Mouse (Mus musculus) heart, embryonic 14.5 days (tissue): ENCODE measurements around the gene Mrap. TPM values are rescaled to one million over a fixed set of nuclear protein-coding genes. Genes with fewer than 3 reads are reported as not detected.

Experiments used
- ATAC-seq: fragments of 200-750 bp; cut with Nextera tagmentation; 2 replicates; pipeline ENCODE4 v1.8.0; 2017; ENCODE audit warnings: low read depth, moderate TSS enrichment; ENCODE audit not compliant: insufficient number of reproducible peaks, insufficient read depth, low FRiP score
- H3K27ac ChIP-seq, 2 experiments: fragments of 200-500 bp in 1 of 2; fragments of 300-500 bp in 1 of 2; sonication (generic) in 1 of 2; replicated peaks in 1 of 2; 2 replicates each; pipeline ENCODE4 v1.5.1; 2012 to 2014; ENCODE audit warnings: low read depth in 2 of 2, low read length in 2 of 2, control low read depth in 1 of 2, mild to moderate bottlenecking in 1 of 2, mixed read lengths in 1 of 2; ENCODE audit not compliant: control insufficient read depth in 1 of 2, insufficient read depth in 1 of 2
- H3K27me3 ChIP-seq: fragments of 300-500 bp; sonication (generic); 2 replicates; pipeline ENCODE4 v1.6.1; 2014; ENCODE audit warnings: mild to moderate bottlenecking, low read length, control low read depth; ENCODE audit not compliant: control insufficient read depth, insufficient read depth
- H3K36me3 ChIP-seq: fragments of 300-500 bp; sonication (generic); 2 replicates; pipeline ENCODE4 v1.6.1; 2014; ENCODE audit warnings: mild to moderate bottlenecking, control low read depth, low read length, mixed read lengths; ENCODE audit not compliant: control insufficient read depth, insufficient read depth
- H3K4me1 ChIP-seq, 2 experiments: fragments of 200-500 bp in 1 of 2; fragments of 300-500 bp in 1 of 2; sonication (generic) in 1 of 2; 2 replicates each; pipeline ENCODE4 v1.6.1; 2012 to 2014; ENCODE audit warnings: low read length in 2 of 2, control low read depth in 1 of 2, mixed read lengths in 1 of 2; ENCODE audit not compliant: control insufficient read depth in 2 of 2, insufficient read depth in 2 of 2
- H3K4me2 ChIP-seq: fragments of 300-500 bp; sonication (generic); 2 replicates; pipeline ENCODE4 v1.6.1; 2014; ENCODE audit warnings: mild to moderate bottlenecking, low read length
- H3K4me3 ChIP-seq, 2 experiments: fragments of 200-500 bp in 1 of 2; fragments of 300-500 bp in 1 of 2; sonication (generic) in 1 of 2; 2 replicates each; pipeline ENCODE4 v1.5.1; 2012 to 2014; ENCODE audit warnings: low read length in 2 of 2, mild to moderate bottlenecking in 2 of 2, control low read depth in 1 of 2, low read depth in 1 of 2, moderate library complexity in 1 of 2; ENCODE audit not compliant: control insufficient read depth in 1 of 2, insufficient read depth in 1 of 2
- H3K9ac ChIP-seq: fragments of 300-500 bp; sonication (generic); 2 replicates; pipeline ENCODE4 v1.6.1; 2014; ENCODE audit warnings: mild to moderate bottlenecking, low read length
- H3K9me3 ChIP-seq: fragments of 300-500 bp; sonication (generic); 2 replicates; pipeline ENCODE4 v1.6.1; 2016; ENCODE audit warnings: low read length, control low read depth; ENCODE audit not compliant: control insufficient read depth
- WGBS: fragments of 180-500 bp; shearing (Covaris S2); extraction: QIAGEN DNeasy Blood & Tissue Kit; methylation state at CpG from one replicate; pipeline ENCODE4 v1.1.7; 2014; 5-methylcytosine and 5-hydroxymethylcytosine counted together
- polyA plus RNA-seq: library from polyadenylated mRNA; unstranded; fragments of >200 nt; fragmentation: Nextera tagmentation; extraction: Ambion mirVana; gene quantifications from 2 replicates; pipeline ENCODE4 v1.2.1, GENCODE M21; 2014

The Mrap gene
- polyA plus RNA-seq, 1 experiment from 2014 or later, result 38.2 TPM

GRCm38 (mm10) chr16:90759335-90759734 is 21.3 kb downstream of the Mrap start:
- no peak overlapping the region for H3K9ac ChIP-seq
- no peaks in the 10 kb centered on the region for H3K27me3 ChIP-seq
- no peaks in the 10 kb centered on the region for H3K9me3 ChIP-seq
- H3K36me3 ChIP-seq, result peaks cover 80% of the 10 kb centered on the region
- H3K4me2 ChIP-seq, result no peak overlapping the region
- no peak overlapping the region for H3K4me3 ChIP-seq
- H3K4me1 ChIP-seq, result peaks cover 8 to 10% of the 10 kb centered on the region in 2 experiments; a peak in 3 of 4 replicates
- no peak overlapping the region for H3K27ac ChIP-seq
- 63% methylated on average over 3 of the region's 3 CpGs for WGBS
- ATAC-seq, result no peak

GRCm38 (mm10) chr16:90760515-90760914 is 22.5 kb downstream of the Mrap start:
- Histone ChIP-seq H3K4me3 (no peak overlapping the region), H3K4me2 (no peak overlapping the region), H3K9ac (no peak overlapping the region), H3K27me3 (no peaks in the 10 kb centered on the region), H3K36me3 (peaks cover 70% of the 10 kb centered on the region), H3K9me3 (no peaks in the 10 kb centered on the region), H3K27ac (0 out of 4 replicates have a peak overlapping the region, but pooled peaks of 1 of the 2 experiments have one; percentile 21), H3K4me1 (peaks cover 8 to 10% of the 10 kb centered on the region in 2 experiments; a peak in 3 of 4 replicates)
- ATAC-seq, result no peak
- 10% methylated on average over 4 of the region's 4 CpGs for WGBS

- peaks cover 3% of the 10 kb centered on the region; the same call in 1 of the 2 replicates for H3K9me3 ChIP-seq
- no peak overlapping the region for H3K4me3 ChIP-seq
- ATAC-seq, result no peak
- 81% methylated on average over 9 of the region's 9 CpGs for WGBS
- H3K27ac ChIP-seq, result no peak overlapping the region
- H3K4me1 ChIP-seq, result peaks cover 5 to 7% of the 10 kb centered on the region in 2 experiments; a peak in 3 of 4 replicates
- peaks cover 78% of the 10 kb centered on the region for H3K36me3 ChIP-seq
- H3K27me3 ChIP-seq, result no peaks in the 10 kb centered on the region
- H3K4me2 ChIP-seq, result no peak overlapping the region
- no peak overlapping the region for H3K9ac ChIP-seq
Measured at GRCm38 (mm10) chr16:90765195-90765877, 27.3 kb downstream of the Mrap start.

GRCm38 (mm10) chr16:90766919-90767454 is 29.0 kb downstream of the Mrap start:
- Histone ChIP-seq H3K27ac (no peak overlapping the region), H3K4me1 (no peaks in the 10 kb centered on the region), H3K9ac (no peak overlapping the region), H3K4me3 (no peak overlapping the region), H3K9me3 (peaks cover 3% of the 10 kb centered on the region; the same call in 1 of the 2 replicates), H3K27me3 (no peaks in the 10 kb centered on the region), H3K4me2 (no peak overlapping the region), H3K36me3 (peaks cover 80% of the 10 kb centered on the region)
- no peak for ATAC-seq
- 93% methylated on average over 15 of the region's 15 CpGs for WGBS

- no peak overlapping the region for H3K9ac ChIP-seq
- H3K4me1 ChIP-seq, result no peaks in the 10 kb centered on the region
- no peak overlapping the region for H3K4me3 ChIP-seq
- peaks cover 98% of the 10 kb centered on the region for H3K36me3 ChIP-seq
- no peak for ATAC-seq
- H3K4me2 ChIP-seq, result no peak overlapping the region
- H3K9me3 ChIP-seq, result no peaks in the 10 kb centered on the region; the same call in 1 of the 2 replicates
- WGBS, result 93% methylated on average over 12 of the region's 12 CpGs
- H3K27me3 ChIP-seq, result no peaks in the 10 kb centered on the region
- no peak overlapping the region for H3K27ac ChIP-seq
Measured at GRCm38 (mm10) chr16:90774216-90774615, 36.2 kb downstream of the Mrap start.

GRCm38 (mm10) chr16:90774646-90775045 is 36.6 kb downstream of the Mrap start:
- no peak overlapping the region for H3K4me2 ChIP-seq
- H3K36me3 ChIP-seq, result peaks cover 98% of the 10 kb centered on the region
- H3K27me3 ChIP-seq, result no peaks in the 10 kb centered on the region
- H3K4me1 ChIP-seq, result no peaks in the 10 kb centered on the region
- H3K9me3 ChIP-seq, result no peaks in the 10 kb centered on the region
- H3K4me3 ChIP-seq, result no peak overlapping the region
- ATAC-seq, result no peak
- 71% methylated on average over 6 of the region's 6 CpGs for WGBS
- no peak overlapping the region for H3K27ac ChIP-seq
- H3K9ac ChIP-seq, result no peak overlapping the region

- no peak for ATAC-seq
Measured at GRCm38 (mm10) chr16:90775946-90776520, 38.0 kb downstream of the Mrap start.

More at GRCm38 (mm10) chr16:90775946-90776520, 38.0 kb downstream of the Mrap start:
- H3K4me3 ChIP-seq, result no peak overlapping the region
- peaks cover 100% of the 10 kb centered on the region for H3K36me3 ChIP-seq
- H3K4me1 ChIP-seq, result no peaks in the 10 kb centered on the region
- H3K4me2 ChIP-seq, result no peak overlapping the region
- no peak overlapping the region for H3K9ac ChIP-seq
- 82% methylated on average over 10 of the region's 10 CpGs for WGBS
- no peaks in the 10 kb centered on the region for H3K27me3 ChIP-seq
- no peak overlapping the region for H3K27ac ChIP-seq
- no peaks in the 10 kb centered on the region for H3K9me3 ChIP-seq
